Mouse (Mus musculus) cerebellum, adult 11-12 months (tissue): ENCODE data around the gene Eef2.

Experiments used
- DNase-seq: peaks from one replicate; pipeline ENCODE4 v3.0.0; 2022

The Eef2 gene

DNA sequence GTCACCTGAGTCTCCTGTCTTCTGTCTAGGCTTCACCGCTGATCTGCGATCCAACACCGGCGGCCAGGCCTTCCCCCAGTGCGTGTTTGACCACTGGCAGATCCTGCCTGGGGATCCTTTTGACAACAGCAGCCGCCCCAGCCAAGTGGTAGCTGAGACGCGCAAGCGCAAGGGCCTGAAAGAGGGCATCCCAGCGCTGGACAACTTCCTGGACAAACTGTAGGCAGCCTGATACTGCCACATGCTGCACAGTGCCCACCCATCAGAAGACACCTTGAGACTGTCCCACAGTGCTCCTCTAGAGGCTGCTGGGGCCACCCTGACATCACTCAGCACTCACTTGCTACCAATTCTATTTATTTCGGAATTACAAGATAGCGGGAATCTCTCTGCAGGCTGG is 5.4 kb downstream of the Eef2 start:
- DNase-seq, result peak; percentile 63

DNA sequence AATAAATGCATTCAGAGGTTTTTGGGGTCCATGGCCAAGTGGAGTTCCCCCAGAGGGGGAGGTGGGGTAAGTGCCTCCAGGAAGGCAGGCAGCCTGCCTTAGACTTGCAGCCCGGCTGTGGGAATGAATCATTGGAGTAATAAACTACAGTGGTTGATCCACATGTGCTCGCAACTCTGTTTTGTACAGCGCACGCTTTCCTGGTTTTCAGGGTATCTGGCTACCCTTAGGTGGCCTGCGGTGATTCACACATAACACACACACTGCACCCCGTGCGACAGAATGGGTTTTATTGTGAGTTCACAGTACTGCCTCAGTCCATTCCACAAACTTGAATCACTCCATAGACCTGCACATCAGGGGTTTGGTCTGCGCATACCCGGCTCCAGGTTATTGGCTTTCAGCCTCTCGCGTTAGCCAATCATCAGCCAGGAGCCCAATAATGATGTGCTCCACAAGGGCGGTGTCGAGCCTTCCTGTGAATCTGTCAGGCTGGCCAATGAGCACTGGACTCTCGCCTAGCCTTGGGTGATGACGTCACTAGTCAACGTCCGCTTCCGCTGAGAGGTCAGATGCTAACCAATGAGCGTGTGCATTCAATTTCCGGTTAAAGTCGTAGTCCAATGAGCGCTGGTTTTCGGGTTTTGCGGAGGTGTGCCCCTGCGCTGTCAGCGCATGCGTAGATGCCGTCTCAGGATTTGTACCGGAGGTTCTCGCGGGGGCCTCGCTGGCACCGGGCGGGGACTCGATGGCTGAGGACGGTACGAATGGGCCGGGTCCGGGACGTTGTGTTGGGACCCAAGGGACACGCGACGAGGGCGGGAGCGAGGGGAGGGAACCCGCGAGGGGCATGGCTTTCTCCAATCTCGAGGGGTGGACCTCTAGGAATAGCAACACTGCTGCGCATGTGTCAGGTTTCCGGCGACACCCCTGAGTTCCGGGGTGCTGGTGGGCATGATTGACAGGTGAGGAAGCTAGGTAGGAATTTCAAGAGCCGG is 6.2 kb downstream of the Eef2 start, which contains the start of gene Dapk3:
TSS of gene Dapk3 (plus strand) at position 670 of the 998 bp plus-strand sequence.
- peak; percentile 99 for DNase-seq

DNA sequence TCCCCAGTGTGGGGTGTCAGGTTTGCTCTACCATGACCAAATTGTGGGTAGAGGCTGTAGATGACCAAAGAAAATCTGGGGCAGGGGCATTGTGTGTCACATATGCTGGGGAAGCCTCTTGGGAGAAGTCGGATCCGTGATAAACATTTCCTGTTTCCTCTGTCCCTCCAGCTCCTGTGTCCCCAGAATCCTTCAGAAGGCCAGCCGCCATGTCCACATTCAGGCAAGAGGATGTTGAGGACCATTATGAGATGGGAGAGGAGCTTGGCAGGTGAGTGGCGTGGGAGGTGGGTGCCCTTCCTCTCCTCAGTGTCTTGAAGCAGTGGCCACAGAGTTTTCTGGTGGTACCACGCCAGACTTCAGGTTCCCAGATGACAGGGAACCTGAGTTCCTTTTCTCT is 7.4 kb downstream of the Eef2 start, which contains the start of gene 4930442H23Rik:
TSS of gene 4930442H23Rik (minus strand) at position 45 of the 400 bp plus-strand sequence.
- DNase-seq, result no peak

DNA sequence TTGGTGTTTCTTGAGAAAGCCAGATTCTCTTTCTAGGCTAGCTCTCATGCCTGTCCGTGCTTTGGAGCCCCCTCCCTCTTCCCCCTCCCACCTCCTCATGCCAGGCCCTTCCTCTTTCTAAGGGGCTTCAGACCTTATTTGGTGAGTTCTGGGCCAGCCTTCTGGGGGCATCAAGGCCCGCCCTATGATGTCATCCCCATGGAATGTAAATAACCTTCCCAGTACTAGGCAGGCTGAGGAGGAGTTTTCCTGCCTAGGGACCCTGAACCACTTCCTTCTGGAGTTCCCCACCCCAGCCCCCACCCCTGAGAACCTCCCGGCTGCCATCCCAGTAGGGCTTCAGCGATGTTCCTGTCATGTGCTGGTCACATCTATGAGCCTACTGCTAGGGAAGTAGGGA is 8.3 kb downstream of the Eef2 start:
- no peak for DNase-seq

DNA sequence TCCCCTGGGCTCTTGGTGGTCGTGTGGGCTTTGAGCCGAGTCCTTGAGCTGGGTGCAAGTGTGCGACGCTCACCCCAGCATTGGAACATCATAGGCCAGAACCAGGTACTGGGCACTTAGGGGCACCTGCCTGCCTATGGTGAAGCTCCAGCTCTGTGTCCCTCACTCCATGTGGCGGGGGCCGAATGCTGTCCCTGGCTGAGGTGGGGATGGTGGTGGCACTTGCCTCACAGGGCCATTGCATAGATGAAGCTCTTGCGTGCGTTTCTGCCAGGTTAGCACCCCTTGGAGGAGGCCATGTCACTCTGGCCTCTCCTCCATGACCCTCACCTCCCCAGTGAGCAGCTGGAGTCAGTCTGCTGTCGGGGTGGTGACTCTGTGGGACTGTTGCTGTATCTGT is 10.7 kb downstream of the Eef2 start:
- DNase-seq, result no peak

DNA sequence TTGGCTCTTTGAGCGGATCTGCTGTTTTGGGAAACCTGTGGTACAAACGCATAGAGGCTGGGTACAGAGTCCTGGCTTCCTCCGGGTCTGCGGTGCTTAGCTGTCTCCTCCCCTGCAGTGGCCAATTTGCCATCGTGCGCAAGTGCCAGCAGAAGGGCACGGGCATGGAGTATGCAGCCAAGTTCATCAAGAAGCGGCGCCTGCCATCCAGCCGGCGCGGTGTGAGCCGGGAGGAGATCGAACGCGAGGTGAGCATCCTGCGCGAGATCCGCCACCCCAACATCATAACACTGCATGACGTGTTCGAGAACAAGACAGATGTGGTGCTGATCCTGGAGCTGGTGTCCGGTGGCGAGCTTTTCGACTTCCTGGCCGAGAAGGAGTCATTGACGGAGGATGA is 13.4 kb downstream of the Eef2 start:
- no peak for DNase-seq

DNA sequence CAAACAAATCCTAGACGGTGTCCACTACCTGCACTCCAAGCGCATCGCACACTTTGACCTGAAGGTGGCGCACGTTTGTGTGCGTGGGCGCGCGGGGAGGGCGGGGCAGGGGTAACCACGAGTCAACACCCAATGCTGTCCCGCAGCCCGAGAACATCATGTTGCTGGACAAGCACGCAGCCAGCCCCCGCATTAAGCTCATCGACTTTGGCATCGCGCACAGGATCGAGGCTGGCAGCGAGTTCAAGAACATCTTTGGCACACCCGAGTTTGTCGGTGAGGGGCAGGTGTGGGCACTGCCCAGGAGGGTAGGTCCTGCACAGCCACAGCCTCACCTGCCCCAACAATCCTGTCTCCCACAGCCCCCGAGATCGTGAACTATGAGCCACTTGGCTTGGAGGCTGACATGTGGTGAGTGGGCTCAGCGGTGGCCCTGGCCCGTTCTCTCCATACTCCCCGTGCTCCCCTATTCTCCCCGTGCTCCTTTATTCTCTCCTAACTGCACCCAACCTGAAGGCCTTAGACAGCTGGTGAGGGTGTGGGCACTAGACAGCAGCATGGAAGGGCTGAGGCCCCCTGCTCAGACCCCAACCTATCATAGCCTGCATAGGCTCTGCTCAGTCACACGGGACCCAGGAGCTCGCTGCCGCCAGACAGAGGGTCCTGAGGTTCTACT is 13.9 kb downstream of the Eef2 start:
- peak; percentile 62 for DNase-seq

DNA sequence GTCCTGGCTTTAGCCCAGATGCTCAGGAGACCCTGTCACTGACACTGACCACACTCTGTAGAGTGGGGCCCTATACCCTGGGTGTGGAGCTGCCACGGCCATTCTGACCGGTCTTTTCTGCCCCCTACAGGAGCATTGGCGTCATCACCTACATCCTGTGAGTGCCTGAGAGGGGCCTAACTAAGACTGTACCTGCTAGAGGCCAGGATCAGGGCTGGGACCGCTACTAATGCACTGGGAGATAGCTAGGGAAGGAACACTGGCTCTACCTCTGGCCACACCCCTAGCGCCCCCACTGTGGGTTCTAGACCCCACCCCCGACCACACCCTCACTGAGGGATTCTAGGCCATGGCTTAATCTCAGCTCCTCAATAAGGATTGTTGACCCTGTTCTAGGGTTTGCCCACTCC is 14.5 kb downstream of the Eef2 start:
- DNase-seq, result peak; percentile 60

DNA sequence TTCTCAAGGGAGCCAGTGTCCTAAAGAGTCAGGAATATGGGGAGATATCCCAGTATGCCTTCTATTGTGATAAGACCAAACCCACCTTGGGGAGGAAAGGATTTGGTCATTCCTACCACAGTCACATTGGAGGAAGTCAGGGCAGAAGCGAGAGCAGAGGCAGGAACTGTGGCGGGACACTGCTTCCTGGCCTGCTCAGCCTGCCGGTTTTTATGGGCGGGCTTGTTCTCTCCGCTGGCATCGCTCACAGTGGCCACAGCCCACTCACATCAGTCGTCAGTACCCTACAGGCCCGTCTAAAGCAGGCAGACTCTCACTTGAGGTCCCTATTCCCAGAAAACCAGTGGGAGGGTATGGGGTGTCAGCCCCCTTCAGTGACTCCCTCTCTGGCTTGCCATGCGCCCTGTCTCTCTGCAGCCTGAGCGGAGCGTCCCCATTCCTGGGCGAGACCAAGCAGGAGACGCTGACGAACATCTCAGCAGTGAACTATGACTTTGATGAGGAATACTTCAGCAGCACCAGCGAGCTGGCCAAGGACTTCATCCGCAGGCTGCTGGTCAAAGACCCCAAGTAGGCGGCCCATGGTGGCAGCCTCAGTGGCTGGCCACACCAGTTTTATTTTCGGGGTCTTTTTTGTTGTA is 15.0 kb downstream of the Eef2 start:
- DNase-seq, result no peak

DNA sequence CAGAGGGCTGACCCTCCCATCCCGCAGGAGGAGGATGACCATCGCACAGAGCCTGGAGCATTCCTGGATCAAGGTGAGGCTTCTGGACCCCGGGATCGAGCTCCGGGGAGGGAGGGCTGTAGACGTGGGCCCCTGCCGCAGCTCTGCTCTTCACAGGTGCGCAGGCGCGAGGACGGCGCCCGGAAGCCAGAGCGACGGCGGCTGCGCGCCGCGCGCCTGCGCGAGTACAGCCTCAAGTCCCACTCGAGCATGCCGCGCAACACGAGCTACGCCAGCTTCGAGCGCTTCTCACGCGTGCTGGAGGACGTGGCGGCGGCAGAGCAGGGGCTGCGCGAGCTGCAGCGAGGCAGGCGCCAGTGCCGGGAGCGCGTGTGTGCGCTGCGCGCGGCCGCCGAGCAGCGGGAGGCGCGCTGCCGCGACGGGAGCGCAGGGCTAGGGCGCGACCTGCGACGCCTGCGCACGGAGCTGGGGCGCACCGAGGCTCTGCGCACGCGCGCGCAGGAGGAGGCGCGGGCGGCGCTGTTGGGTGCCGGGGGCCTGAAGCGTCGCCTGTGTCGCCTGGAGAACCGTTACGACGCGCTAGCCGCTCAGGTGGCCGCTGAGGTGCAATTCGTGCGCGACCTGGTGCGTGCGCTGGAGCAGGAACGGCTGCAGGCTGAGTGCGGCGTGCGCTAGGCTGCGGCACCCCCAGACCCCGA is 16.0 kb downstream of the Eef2 start:
- peak; percentile 91 for DNase-seq

DNA sequence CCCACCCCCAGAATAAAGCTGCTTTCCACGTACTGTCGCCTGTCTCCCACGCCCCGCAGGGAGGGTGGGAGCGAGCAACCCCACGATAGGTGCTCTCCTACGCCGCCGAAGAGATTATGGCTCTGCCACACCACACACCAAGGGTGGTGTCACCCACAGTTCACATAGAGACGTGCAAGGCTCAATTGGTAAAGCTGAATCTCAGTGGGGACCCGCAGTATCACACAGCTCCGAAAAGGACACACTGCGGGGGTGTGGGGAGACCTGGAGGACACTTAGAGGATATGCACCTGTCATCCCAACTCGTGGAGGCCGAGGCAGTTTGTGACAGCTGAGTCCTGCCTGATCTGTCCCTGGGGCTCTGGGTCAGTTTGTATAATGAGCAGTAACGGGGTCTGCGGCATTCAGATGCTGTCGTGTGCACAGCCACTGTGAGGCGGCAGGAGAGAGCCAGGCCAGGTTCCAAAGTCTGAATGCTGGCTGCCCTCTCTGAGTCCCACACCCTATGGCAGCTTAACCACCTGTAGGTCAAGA is 16.6 kb downstream of the Eef2 start:
- peak; percentile 76 for DNase-seq

DNA sequence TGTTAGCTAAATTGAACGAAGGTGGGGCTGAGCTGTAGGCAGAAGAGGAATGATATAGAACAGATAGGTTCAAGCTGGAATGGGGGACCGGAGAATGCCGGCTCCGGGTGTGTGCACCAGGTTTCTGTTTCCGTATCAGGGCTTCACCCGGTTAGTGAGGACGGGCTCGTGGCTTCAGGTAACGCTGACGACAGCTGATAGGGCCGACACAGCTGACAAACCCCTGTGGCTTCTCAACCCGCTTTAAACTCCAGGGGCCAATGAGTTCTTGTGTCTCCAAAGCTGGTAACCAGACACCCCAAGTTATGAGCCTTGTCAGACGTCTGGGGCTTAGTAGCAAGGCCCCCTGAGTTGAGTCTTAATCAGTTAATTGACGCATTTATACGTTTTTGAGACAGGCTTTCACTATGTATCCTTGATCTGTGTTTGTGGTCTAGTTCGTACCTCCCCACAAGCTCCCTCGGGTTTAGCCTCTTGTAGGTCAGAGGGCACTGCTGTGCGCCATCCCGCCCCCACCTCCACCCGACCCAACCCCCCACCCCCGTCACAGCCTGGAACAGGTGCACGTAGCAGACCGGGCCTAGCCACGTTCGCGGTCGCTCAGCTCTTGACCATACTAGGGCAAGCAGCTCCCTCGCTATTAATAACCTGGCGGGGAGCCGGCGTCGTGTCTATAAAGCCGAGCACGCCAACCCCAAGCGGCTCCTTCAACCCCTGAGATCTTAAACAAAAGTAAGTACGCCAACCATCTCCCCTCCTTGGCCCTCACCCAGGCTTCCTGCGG is 17.8 kb downstream of the Eef2 start:
- DNase-seq, result peak; percentile 68

DNA sequence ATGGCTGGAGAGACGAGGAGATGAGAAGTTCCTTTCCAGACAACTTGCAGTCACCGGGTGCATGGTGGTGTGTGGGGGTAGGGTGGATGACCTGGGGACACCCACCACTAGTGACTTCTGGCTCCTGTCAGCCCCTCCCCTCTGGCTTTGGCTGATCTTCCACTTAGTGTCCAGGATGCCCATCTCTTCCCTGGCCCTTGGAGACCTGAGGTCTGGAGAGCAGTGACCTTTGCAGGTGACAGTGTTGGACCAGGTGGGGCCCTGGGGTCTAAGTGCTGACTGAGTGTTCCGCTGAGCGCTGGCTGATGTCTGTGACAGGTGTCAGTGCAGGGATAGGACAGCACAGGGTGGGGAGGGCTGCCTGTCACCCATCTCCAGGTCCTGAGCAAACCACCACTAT is 18.9 kb downstream of the Eef2 start:
- no peak for DNase-seq

DNA sequence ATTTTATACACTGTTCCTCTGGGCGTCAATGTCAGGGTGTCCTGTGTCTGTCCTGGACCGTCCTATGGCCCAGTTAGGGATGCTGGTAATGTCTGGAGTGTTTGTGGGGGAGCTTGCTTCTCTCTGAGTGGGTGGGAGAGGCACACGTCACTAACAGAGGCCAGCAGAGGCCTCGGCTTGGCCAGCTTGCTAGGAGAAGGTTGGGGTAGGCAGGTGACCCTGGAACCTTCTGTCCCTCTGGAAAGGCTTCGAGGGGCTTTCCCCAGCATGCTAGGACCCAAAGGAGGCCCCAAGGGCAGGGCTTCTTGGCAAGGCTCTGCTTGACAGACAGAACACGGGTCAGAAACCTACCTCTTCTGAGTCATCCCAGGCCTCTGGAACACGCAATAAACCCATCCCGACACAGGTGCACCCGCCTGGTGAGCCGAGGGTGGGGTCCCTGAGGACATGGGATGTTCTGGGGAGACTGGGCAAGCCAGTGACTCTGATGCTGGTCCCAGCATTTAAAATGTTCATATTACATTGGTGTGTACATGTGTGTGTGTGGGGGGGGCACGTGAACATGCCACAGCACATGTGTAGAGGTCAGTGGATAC is 20.1 kb downstream of the Eef2 start:
- DNase-seq, result no peak

DNA sequence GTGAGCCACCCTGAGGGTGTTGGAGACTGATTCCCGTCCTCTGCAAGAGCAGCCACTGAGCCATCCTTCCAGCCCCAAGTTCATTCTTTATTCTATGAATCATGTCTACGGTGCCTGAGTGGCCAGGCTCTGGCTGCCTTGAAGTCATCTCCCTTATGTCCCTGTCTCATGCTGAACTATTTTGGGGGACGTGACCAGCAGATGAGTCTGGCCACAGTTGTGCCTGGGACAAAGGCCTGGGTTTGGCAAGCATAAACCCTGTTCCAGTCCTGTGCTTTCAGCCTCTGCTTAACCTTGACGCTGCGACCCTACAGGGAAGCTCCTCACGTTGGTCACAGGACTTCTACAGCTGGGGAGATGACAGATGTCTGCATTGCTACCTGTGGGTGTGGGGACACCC is 20.9 kb downstream of the Eef2 start:
- DNase-seq, result no peak

DNA sequence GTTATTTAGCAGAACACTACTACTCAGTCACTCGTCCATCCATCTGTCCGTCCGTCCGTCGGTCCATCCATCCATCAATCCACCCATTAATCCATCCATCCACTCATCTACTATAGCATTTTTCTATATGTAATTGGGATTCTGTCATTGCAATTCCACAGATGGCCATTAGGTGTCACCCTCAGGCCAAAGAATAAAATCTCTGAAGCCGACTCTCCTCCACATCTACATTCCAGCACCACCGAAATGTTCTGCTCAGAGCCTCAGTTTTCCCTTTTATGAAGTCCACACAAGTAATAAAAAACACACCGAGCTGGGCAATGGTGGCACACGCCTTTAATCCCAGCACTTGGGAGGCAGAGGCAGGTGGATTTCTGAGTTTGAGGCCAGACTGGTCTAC is 21.8 kb downstream of the Eef2 start:
- DNase-seq, result no peak

DNA sequence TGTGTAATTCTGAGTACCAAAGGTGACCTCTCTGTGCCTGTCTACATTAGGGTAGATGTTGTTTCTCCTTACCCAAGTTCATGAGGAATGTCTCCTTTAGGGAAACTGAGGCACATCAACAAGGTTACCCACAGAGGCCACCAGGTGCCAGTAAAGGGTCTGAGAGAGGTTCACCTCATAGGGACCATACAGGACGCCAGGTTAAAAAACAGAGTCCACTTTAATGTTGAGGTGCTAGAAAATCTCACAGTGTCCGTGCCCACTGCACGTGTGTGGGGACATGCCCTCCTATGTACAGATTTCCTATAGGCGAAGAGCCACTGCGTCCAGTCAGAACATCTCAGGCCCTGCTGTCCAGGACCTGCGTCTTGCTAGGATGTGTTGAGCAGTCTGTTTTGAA is 22.6 kb downstream of the Eef2 start:
- no peak for DNase-seq

DNA sequence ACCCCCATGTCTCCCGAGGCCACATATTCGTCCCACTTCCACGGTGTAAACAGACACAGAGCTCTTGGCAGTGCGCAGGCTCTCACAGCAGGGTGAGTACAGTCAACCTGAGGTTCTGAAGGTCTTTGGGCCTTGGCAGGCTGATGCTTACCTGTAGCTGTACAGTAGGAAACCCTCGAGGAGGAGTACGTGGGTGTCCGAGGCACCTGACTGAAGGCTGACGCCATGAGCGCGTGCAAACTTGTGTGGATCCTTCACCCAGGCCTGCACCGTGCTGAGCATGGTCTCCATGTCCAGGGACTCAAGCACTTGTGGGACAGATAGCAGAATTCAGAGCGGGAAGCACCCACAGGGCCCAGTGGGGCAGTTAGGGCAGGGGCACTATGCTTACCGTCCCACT is 23.7 kb downstream of the Eef2 start:
- no peak for DNase-seq

DNA sequence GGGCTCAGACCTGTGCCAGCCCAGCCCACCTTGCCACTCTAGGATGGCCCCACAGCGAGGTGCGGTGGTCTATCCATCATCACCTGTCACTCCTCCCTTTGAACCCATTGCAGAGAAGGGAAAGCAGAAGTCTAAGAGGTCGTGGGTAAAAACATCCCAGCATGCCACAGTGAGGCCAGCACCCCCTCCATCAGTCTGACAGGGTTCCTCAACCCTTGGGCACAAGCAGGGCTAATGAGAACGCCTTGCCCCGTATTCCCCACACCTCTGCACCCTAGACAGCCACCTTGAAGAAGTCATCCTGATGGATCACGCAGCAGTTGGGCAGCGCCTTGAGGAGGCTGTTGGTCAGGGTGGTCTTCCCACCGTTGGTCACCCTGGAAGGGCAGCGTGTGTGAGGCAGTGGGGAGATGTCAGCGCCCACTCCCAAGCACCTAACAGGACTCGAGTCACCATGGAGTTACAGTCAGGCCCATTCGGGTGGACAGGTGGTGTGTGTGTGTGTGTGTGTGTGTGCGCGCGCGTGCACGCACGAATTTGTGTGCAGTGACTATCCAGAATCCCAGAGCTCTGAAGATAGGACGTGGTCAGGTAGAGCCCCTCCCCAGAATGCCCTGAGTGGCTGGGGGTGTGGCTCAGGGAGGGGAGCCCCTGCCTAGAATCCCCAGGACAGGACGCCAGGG is 24.3 kb downstream of the Eef2 start:
- DNase-seq, result no peak
